Mouse (Mus musculus): ENCODE results near the gene Avil. TPM values are rescaled to one million over a fixed set of nuclear protein-coding genes. Genes with fewer than 3 reads are reported as not detected.
A peak's percentile ranks its signal among the peaks of the same experiment; 100 is the strongest.

The Avil gene
- total and polyA plus RNA-seq, 3 experiments: 2.7 to 20.0 (median 8.2) TPM

GRCm38 (mm10) chr10:126993621-126994020, 6.9 kb upstream of the Avil start:
- TF ChIP-seq MAZ (IDR thresholded peaks at IDR 0.05; ENCODE audit: low read depth, low read length) (no peak), CHD1 (IDR thresholded peaks at IDR 0.05; ENCODE audit: low read depth, low read length) (no peak), GABPA (IDR thresholded peaks at IDR 0.05; ENCODE audit: insufficient replicate concordance, low read depth, low read length) (no peak), ZMIZ1 (IDR thresholded peaks at IDR 0.05; ENCODE audit: low read depth, low read length) (no peak), IRF4 (IDR thresholded peaks at IDR 0.05; ENCODE audit: low read depth, low read length) (no peak), MEF2A (IDR thresholded peaks at IDR 0.05; ENCODE audit: borderline replicate concordance, low read depth, low read length) (no peak), SMC3 (IDR thresholded peaks at IDR 0.05; ENCODE audit: low read depth, low read length) (no peak), JUND (conservative IDR thresholded peaks at IDR 0.05; ENCODE audit: low read depth, low read length) (no peak), TCF12 (IDR thresholded peaks at IDR 0.05; ENCODE audit: low read depth, low read length) (no peak), RCOR1 (conservative IDR thresholded peaks at IDR 0.05; ENCODE audit: low read depth, low read length) (no peak), HCFC1 (IDR thresholded peaks at IDR 0.05; ENCODE audit: low read depth, low read length) (no peak), MYC (IDR thresholded peaks at IDR 0.05; ENCODE audit: low read depth, low read length) (no peak), CTCF (conservative IDR thresholded peaks at IDR 0.05 in 1 of 2, IDR thresholded peaks at IDR 0.05 in 1 of 2; ENCODE audit: low read depth in 2 of 2, low read length in 2 of 2) (no peak), RAD21 (IDR thresholded peaks at IDR 0.05; ENCODE audit: low read depth, low read length) (no peak), POLR2AphosphoS2 (IDR thresholded peaks at IDR 0.05; ENCODE audit: low read depth, low read length) (no peak), ZNF384 (IDR thresholded peaks at IDR 0.05; ENCODE audit: low read depth, low read length) (no peak), ETS1 (conservative IDR thresholded peaks at IDR 0.05; ENCODE audit: low read depth, low read length) (no peak), E2F4 (IDR thresholded peaks at IDR 0.05; ENCODE audit: insufficient replicate concordance, low read depth, low read length) (no peak), MAX (IDR thresholded peaks at IDR 0.05; ENCODE audit: low read length) (no peak), JUN (IDR thresholded peaks at IDR 0.05; ENCODE audit: insufficient read depth, low read depth, low read length) (no peak)
- no peak overlapping the region for H3K4me3 ChIP-seq (replicated peaks in 1 of 3; ENCODE audit: low read depth in 2 of 3, low read length in 2 of 3, poor library complexity in 1 of 3)
- dilution Hi-C loops (cut with MboI; ENCODE audit: extremely low pct_ligation_motif_present, extremely low pct_unique_long_range_greater_than_20kb, low sequenced_read_pairs) (no loop called here), in situ Hi-C loops (cut with MboI; ENCODE audit: low pct_ligation_motif_present, low pct_unique_long_range_greater_than_20kb, low sequenced_read_pairs) (loop anchor here (5.0 kb wide), 1 partner anchor 76 kb away; no protein-coding TSS in a partner anchor)
- peaks cover 0 to 59% of the 10 kb centered on the region in 2 experiments; a peak in 3 of 4 replicates for H3K4me1 ChIP-seq (ENCODE audit: control insufficient read depth in 1 of 2, insufficient read depth in 2 of 2)
- H3K36me3 ChIP-seq (replicated peaks in 1 of 2; ENCODE audit: control insufficient read depth in 1 of 2, insufficient read depth in 1 of 2, low read length in 1 of 2): peaks cover 49 to 61% of the 10 kb centered on the region in 2 experiments
- no peaks in the 10 kb centered on the region for H3K79me2 ChIP-seq (replicated peaks; ENCODE audit: control insufficient read depth, extremely low read depth, insufficient read depth, poor library complexity, severe bottlenecking)
- H3K4me2 ChIP-seq (ENCODE audit: insufficient read depth, low read depth, poor library complexity, severe bottlenecking): no peak overlapping the region
- no peaks in the 10 kb centered on the region for H3K9me3 ChIP-seq (replicated peaks; ENCODE audit: low read length)
- H3K27ac ChIP-seq (ENCODE audit: insufficient read depth, low read depth): no peak overlapping the region
- H3K27me3 ChIP-seq (replicated peaks): no peaks in the 10 kb centered on the region
- DNase-seq (ENCODE audit: extremely low read depth): peak; percentile 35
- no peak overlapping the region for H3K9ac ChIP-seq (ENCODE audit: insufficient read depth, low read depth)
